Mouse (Mus musculus) liver, embryonic 14.5 days (tissue): ENCODE measurements at regions not wholly inside any gene's neighbourhood (a gene's known extent, or its start where the extent isn't known, plus 50 kb on each side); places are given as distances from the start of the nearest gene placed in this dataset.

Experiments used
- CTCF ChIP-seq: IDR thresholded peaks from 2 replicates; pipeline ENCODE4 v1.5.1; 2016; ENCODE audit warnings: antibody characterized with exemption, low read depth, control low read depth
- EP300 ChIP-seq: IDR thresholded peaks from 2 replicates; pipeline ENCODE4 v1.6.1; 2016; ENCODE audit warnings: antibody characterized with exemption, low read depth

- TF ChIP-seq CTCF (no peak), EP300 (no peak)
Measured at GRCm38 (mm10) chr9:83316818-83317162, 124.1 kb downstream of the Lca5 start.
